Mouse (Mus musculus) lung, postnatal 36 days (tissue): ENCODE measurements at regions not wholly inside any gene's neighbourhood (a gene's known extent, or its start where the extent isn't known, plus 50 kb on each side); places are given as distances from the start of the nearest gene placed in this dataset.
A peak's percentile ranks its signal among the peaks of the same experiment; 100 is the strongest.
"Not testable (repeated sequence)": the region's sequence is repeated elsewhere in the genome, so short reads cannot be mapped to it uniquely, and the experiment has no call there.

Experiments used
- DNase-seq: peaks from one replicate; pipeline ENCODE4 v3.0.0; 2022; ENCODE audit warnings: mixed read lengths

GRCm38 (mm10) chr13:52279281-52279969 is 251.7 kb downstream of the Diras2 start:
- no peak for DNase-seq

GRCm38 (mm10) chr13:52279970-52280348 is 251.1 kb downstream of the Diras2 start:
- DNase-seq = no peak

GRCm38 (mm10) chr13:52281271-52281670 is 249.8 kb downstream of the Diras2 start:
- DNase-seq = no peak

- no peak for DNase-seq
These were observed 248.6 kb downstream of the Diras2 start for GRCm38 (mm10) chr13:52282500-52282899.

GRCm38 (mm10) chr13:52283456-52283855 is 247.6 kb downstream of the Diras2 start:
- peak; percentile 62 for DNase-seq

- DNase-seq = no peak
These were observed 246.9 kb downstream of the Diras2 start for GRCm38 (mm10) chr13:52284026-52284801.

GRCm38 (mm10) chr13:52288400-52288799 is 242.7 kb downstream of the Diras2 start:
- DNase-seq = no peak

GRCm38 (mm10) chr13:52295847-52296246 is 235.2 kb downstream of the Diras2 start:
- no peak for DNase-seq

GRCm38 (mm10) chr13:52296541-52297276 is 234.4 kb downstream of the Diras2 start:
- no peak for DNase-seq

- no peak for DNase-seq
These were observed 233.8 kb downstream of the Diras2 start for GRCm38 (mm10) chr13:52297277-52297623.

GRCm38 (mm10) chr13:52298362-52298761 is 232.7 kb downstream of the Diras2 start:
- no peak for DNase-seq

- DNase-seq = not testable (repeated sequence)
These were observed 225.8 kb downstream of the Diras2 start for GRCm38 (mm10) chr13:52305328-52305727.

- peak; percentile 5 for DNase-seq
These were observed 224.2 kb downstream of the Diras2 start for GRCm38 (mm10) chr13:52306783-52307440.

GRCm38 (mm10) chr13:52310954-52311353 is 220.1 kb downstream of the Diras2 start:
- DNase-seq = no peak

- DNase-seq = no peak
These were observed 212.8 kb downstream of the Diras2 start for GRCm38 (mm10) chr13:52318276-52318675.

GRCm38 (mm10) chr13:52323691-52324090 is 207.4 kb downstream of the Diras2 start:
- DNase-seq = no peak

GRCm38 (mm10) chr13:52324378-52324777 is 206.7 kb downstream of the Diras2 start:
- not testable (repeated sequence) for DNase-seq

- not testable (repeated sequence) for DNase-seq
These were observed 205.4 kb downstream of the Diras2 start for GRCm38 (mm10) chr13:52325647-52326046.

GRCm38 (mm10) chr13:52327734-52328133 is 203.3 kb downstream of the Diras2 start:
- DNase-seq = no peak

GRCm38 (mm10) chr13:52328766-52329165 is 202.3 kb downstream of the Diras2 start:
- no peak for DNase-seq

- DNase-seq = no peak
These were observed 200.0 kb downstream of the Diras2 start for GRCm38 (mm10) chr13:52331068-52331467.

- DNase-seq = no peak
These were observed 196.1 kb downstream of the Diras2 start for GRCm38 (mm10) chr13:52334962-52335361.

GRCm38 (mm10) chr13:52337936-52338335 is 193.1 kb downstream of the Diras2 start:
- DNase-seq = no peak
